Mouse (Mus musculus): ENCODE measurements around the gene Vps41. TPM values are rescaled to one million over a fixed set of nuclear protein-coding genes. Genes with fewer than 3 reads are reported as not detected.

The Vps41 gene
- polyA plus RNA-seq (2012; rRNA removed): 10.9 and 11.2 TPM in 2 replicates

DNA sequence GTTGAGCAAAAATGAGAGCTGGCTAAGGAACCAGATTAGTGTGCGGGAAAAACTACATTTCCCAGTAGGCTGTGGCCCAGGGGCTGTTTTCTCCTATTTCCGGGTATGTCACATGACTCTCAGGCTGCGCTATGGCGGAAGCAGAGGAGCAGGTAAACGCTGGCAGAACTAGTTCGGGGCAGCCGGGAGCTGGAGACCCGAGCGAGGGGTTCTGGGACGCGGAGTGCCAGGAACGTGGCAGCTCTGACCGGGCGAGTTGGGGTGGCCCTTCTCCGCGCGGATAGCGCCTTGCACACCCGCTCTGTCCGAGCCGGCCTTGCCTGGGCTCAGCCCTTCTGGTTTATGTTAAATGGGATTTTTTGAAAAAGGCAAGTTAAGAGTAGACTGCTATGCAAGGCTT is at the start of gene Vps41:
Vps41 (plus strand) TSS at position 102 of the 400 bp plus-strand sequence.

Other genes starting within 250 kb of the Vps41 start
- 0.05 and 0.06 TPM in 2 replicates for gene Amph, start 230.9 kb downstream of the Vps41 start, polyA plus RNA-seq (2012; rRNA removed)